Mouse (Mus musculus) cerebellum, adult 18-20 months (tissue): Measurements from ENCODE around the gene Armcx6.
"Not testable (repeated sequence)": the region's sequence is repeated elsewhere in the genome, so short reads cannot be mapped to it uniquely, and the experiment has no call there.

Source experiments
- DNase-seq, 2 experiments: peaks; one replicate each; pipeline ENCODE4 v3.0.0; 2021

Gene Armcx6

DNA sequence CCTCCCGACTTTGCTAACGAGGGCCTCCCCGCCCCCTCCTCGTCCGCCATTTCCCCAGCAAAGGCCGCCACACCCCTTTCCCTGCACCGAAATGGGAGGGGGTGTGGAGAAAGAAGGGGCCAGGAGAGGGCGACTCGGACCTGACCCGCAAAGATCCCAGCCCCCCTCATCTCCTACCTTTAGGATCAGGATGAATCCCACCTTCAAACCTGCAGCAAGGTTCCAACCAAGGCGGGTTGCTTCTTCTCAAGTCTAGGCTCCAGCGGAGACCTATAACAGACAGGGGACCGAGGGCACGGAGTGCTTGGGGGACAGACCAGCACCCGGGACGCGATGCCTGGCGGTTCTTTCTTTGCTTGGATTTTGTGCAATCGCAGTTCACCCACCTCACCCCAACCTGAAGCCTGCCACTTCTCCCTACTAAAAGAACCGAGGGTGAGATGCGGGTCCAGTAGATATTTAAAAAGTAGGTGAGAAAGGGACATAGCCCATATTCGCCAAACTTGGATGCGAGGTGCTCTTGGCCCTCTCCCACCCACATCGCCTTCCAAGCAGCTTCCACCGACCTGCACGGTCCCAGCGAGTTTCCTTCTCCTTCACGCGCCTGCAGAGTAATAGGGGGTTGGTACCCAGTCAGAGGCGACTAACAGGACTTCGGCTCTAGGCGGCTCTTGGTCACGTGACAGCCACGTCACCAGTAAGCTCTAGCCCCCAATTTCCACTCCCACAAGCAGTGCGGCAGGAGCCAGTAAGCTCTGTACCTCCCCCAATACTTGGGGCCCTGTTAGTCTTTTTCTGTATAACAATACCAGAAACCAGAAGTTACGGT, at the start of gene Armcx6:
Gene Armcx6 (minus strand): TSS at position 654 of the 829 bp plus-strand sequence.
- DNase-seq, result peak; percentile 71 to 81

DNA sequence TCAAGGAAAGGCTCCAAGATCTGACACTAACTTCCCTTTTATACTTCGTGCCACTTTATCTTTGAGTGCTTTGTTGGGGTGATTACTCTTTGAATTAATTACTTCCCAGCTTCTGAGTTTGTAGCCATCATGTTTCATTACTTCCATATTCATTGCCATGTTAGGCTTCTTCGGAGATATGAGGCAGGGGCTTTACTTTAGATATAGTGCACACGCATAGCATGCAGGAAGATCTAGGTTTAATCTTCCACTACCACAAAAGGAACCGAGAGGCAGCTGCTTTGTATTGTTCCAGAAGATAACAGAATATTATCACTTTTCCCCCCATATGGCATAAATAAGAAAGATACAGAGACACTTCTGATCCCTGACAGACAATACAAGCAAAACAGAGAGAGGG, 36.5 kb upstream of the Armcx6 start:
- no peak for DNase-seq

- DNase-seq, result not testable (repeated sequence)
Observed at GRCm38 (mm10) chrX:134763428-134764198, 12.4 kb upstream of the Armcx6 start.

- DNase-seq, result peak; percentile 14 to 26
Observed at GRCm38 (mm10) chrX:134757293-134757995, 6.2 kb upstream of the Armcx6 start.

GRCm38 (mm10) chrX:134756434-134757292, 5.4 kb upstream of the Armcx6 start, which contains the start of gene Armcx3:
Armcx3 (plus strand) TSS chrX:134756595.
- peak; percentile 61 to 76 for DNase-seq

GRCm38 (mm10) chrX:134752584-134752983, 1.4 kb upstream of the Armcx6 start:
- no peak for DNase-seq

- no peak for DNase-seq
Observed at GRCm38 (mm10) chrX:134751910-134752309, 693 bp upstream of the Armcx6 start.

GRCm38 (mm10) chrX:134746459-134746858, 4.8 kb downstream of the Armcx6 start:
- peak; percentile 52 to 53 for DNase-seq

DNA sequence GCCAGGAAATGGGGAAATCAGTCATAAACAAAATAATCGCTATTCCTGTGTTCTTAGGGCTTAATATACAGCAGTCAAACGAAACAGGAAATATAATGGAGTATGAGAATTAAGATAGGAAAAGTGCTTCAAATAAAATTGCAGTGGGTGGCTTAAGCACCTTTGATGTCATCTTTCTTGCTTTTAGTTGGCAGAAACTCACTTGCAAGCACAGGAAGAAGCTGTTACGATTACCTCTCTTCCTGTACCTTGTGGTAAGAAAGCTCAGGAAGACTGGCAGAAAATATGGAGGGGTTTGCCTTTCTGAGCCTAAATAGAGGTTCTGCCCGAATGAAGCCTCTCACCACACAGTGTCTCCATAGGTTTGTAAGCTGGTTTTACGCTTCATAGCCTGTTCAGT, 9.4 kb downstream of the Armcx6 start:
- no peak for DNase-seq

GRCm38 (mm10) chrX:134739160-134739559, 12.1 kb downstream of the Armcx6 start:
- no peak for DNase-seq

DNA sequence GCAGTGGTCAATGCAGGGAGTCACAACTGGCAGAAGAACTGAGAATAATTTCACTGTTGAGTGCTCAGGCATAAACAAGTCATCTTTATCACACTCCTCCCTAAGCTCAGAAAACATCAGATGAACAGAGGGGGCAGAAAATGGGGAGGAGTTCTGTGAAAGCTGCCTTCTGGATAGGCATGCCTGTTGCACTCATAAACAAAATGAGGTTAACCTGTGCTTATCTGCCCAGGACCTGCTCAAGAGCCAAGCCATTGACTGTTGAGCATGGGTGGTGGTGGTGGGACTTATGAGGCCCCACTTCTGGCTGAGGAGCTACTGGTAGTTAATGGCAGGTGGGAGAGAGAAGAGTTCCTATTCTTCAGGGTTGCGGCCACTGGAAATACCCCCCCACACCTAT, 13.4 kb downstream of the Armcx6 start:
- DNase-seq, result no peak

DNA sequence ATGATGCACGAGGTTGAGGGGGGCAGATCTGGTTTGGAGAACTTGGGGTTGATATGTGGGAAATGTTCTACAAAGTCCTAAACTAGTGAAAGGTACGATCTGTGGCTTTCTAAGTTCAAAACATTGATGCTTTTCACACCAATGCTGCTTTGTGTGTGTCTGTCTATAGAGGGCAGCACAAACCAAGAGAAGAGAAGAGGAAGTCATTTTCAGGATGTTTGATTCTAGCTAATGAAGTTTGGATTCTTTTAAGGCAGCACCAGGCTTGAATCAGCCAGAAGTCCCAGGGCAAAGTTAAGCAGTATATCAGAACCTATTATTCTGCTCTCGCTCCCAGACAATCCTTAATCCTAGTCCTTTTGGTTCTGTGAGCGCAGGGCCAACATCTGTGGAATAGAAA, 21.4 kb downstream of the Armcx6 start:
- peak in 1 of 2 experiments; percentile 15 for DNase-seq

DNA sequence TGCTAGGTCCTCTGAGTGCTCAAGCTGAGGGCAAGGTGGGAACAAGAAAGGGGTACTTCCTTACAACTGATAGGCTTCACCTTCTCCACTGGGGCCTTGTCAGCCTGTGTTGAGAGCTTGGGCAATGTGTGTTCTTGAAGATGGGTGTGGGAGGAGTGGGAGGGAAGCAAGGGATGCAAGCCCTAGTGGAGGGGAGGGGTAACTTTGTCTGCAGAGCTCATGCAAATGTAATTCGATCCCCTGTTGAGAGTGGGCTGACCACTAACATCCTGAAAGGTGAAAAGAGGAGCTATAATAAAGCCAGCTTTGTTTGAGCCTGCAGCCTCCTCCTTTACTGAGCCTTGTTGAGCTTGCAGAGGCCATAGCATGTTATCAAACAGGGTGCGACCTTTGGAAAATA, 27.5 kb downstream of the Armcx6 start:
- not testable (repeated sequence) for DNase-seq

GRCm38 (mm10) chrX:134718524-134718923, 32.7 kb downstream of the Armcx6 start:
- DNase-seq, result peak; percentile 48 to 59

GRCm38 (mm10) chrX:134717752-134718308, 33.4 kb downstream of the Armcx6 start, which contains the start of gene Armcx1:
Armcx1 (plus strand) TSS chrX:134717963.
- peak; percentile 71 to 81 for DNase-seq

DNA sequence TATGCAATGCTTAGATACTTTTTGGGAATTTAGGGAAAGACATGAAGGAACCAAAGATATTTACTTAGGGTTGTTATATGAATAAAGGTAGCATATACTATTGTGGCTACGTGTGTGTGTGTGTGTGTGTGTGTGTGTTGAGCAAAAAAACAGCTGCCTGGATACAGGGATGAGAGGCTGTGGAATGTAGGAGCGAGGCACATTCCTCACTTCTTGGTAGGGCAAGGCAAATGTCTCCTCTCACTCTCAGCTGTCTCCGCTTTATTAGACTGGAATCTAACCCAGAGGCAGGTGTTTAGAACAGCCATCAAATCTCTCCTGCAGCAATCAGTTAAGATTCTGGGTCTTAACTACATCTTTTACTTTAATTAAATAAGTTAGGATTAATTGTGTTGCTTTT, 34.4 kb downstream of the Armcx6 start:
- no peak for DNase-seq
